Mouse (Mus musculus) c-Kit-positive CD71-positive TER-119-positive erythroid progenitor cells, embryonic 14.5 days (primary cell): ENCODE measurements around the gene Lrrc46.

ENCODE experiments used
- DNase-seq: peaks from one replicate; pipeline ENCODE4 v3.0.0-alpha.2; 2013; ENCODE audit warnings: low spot score

Lrrc46 gene

DNA sequence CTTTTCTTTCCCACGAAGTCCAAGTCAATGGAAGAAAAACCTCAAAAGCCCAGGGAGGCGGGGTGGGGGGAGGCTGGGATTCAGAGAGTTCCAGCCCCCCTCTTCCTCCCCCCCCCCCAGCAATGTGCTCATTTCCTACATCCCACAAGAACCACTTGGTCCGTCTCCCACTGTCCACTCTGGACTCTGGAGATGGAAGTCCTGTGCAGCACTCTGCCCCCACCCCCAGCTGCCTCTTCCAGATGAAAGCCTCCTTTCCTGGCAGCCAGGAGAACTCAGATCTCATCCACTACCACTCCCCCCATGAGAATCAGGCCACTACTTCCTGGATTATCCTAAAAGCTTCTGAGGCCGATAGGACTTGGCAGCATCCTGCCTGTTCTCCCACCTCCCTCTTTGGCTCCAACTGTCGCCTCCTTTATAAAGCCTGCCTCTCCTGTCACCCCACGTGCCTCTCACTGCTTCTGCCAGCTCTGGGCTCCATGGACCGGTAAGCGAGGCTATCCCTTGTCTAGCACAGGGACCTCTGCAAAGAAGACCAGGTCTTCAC, 28.0 kb downstream of the Lrrc46 start, which contains the start of gene Sp6:
TSS of gene Sp6 (plus strand) at position 274 of the 550 bp plus-strand sequence.
- no peak for DNase-seq

GRCm38 (mm10) chr11:97009198-97009790, 31.9 kb downstream of the Lrrc46 start:
- DNase-seq: no peak

DNA sequence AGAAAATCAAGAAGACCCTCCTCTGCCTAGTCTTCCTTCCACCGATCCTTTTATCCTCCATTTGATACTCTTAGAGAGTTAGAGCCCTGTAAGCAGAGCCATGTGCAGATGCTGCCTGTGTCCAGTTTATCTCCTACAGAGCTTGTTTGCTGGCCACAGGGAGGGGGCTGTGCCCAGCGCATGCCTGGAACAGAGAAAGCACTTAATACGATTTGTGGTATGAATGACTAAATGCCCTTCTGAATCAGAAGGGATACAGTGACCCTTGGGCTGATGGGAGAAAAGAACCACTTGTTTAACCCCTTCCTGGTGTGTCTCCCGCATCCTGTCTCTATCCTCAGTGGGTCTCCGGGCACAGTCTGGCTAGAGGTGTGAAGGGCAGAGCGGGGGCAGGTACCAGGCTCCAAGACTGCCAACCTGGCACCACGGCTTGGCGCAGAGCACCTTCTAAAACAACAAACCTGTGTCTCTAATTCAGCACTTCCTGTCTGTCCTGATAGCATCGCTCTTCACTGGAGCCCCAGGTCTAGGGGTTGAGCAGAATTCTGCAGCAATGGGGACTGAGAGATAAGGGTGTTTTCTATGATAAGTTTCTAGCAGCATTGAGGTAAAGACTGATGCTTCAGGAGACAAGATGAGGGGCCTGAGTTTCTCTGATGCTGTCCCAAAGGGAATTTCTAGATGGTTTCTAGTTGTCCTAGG, 34.0 kb downstream of the Lrrc46 start:
- DNase-seq: no peak

GRCm38 (mm10) chr11:97003170-97003569, 38.0 kb downstream of the Lrrc46 start:
- DNase-seq: no peak

DNA sequence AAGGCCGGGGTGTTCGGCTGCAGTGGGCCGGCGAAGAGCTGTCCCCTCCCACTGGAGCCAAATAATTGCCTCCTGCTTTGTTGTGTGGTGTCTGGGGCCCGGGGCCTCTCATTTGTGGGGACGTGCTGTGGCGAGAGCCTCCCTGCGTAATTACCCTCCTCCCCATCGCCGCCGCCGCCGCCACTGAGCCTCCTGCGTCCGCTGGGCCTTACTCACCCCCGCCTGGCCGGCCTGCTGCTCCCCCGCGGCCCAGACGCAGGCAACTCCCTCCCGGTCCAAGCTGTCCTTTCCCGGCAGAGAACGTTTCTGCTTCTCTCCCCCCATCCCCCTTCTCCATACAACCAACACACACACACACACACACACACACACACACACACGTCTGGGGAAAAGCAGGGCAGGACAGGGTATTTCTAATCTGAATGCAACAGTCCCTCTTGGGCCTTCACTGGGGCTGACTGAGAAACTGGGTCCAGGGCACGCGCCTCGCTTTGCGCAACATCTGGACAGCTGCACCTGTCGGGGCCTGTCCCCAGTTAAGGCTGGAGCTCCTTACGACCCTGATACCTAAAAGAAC, 43.7 kb downstream of the Lrrc46 start:
- no peak for DNase-seq

GRCm38 (mm10) chr11:96996773-96997379, 44.3 kb downstream of the Lrrc46 start:
- DNase-seq: no peak

- DNase-seq: no peak
These were observed 45.1 kb downstream of the Lrrc46 start for GRCm38 (mm10) chr11:96995836-96996772.

DNA sequence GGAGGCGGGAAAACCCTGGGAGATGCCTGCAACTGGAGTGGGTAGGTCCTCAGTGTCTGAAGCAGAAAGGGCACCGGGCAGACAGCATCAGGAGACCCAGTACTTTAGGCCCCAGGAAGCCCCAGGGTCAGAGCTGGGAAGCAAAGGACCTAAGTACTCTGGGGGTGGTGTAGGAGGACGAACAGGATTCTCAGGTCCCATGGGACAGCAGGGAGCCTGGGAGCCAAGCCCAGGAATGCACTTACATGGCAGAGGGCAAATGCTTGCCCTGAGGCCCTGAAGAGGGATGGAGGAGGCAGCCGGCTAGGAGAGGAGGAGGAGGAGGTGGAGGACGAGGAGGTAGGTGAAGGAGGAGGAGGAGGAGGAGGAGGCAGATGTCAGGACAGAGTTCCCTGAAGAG, 46.2 kb downstream of the Lrrc46 start:
- DNase-seq: no peak

- no peak for DNase-seq
These were observed 48.4 kb downstream of the Lrrc46 start for GRCm38 (mm10) chr11:96992722-96993311.

- no peak for DNase-seq
These were observed 49.7 kb downstream of the Lrrc46 start for GRCm38 (mm10) chr11:96991501-96991900.

- DNase-seq: no peak
These were observed 53.1 kb downstream of the Lrrc46 start for GRCm38 (mm10) chr11:96987873-96988655.

DNA sequence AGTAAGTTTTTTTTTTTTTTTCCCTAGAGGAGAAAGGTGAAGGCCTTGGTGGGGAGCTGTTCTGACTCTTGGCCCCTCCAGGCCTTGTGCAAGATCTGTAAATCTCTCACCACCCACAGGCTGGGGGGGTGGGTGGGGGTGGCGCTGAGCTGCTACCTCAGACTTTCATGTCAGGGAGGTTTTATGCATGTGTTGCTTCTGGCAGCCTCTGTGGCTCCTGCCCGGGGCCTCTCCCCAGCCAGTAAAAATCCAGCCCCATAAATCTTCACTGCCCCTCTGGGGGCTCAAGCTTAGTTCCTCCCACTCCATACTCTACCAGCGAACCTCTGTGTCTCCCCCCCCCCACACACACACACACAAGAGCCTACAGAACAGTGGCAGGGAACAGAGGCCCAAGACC, 54.7 kb downstream of the Lrrc46 start:
- DNase-seq: no peak

DNA sequence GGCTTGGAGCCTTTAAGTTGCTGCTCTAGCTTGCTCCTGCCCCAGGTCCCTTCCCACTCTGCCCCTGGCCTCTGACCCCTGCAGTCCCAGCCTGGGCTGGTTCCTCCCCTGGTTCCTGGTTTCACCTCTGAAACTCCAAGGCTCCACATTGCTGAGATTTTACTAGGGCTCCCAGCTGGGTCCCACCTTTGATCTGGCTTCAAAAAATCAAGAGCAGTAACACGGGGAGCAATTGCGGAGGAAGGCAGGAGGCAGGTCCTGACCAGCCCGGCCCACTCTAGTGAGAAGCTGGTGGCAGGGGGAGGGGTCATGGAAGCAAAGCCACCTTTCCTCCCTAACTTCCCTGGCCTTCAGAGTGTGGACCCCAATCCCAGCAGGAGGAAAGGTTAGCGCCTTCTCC, 56.3 kb downstream of the Lrrc46 start:
- no peak for DNase-seq
